Comparison of ENCODE assay signal across 8 mouse cellular contexts in the genomic region with DNA sequence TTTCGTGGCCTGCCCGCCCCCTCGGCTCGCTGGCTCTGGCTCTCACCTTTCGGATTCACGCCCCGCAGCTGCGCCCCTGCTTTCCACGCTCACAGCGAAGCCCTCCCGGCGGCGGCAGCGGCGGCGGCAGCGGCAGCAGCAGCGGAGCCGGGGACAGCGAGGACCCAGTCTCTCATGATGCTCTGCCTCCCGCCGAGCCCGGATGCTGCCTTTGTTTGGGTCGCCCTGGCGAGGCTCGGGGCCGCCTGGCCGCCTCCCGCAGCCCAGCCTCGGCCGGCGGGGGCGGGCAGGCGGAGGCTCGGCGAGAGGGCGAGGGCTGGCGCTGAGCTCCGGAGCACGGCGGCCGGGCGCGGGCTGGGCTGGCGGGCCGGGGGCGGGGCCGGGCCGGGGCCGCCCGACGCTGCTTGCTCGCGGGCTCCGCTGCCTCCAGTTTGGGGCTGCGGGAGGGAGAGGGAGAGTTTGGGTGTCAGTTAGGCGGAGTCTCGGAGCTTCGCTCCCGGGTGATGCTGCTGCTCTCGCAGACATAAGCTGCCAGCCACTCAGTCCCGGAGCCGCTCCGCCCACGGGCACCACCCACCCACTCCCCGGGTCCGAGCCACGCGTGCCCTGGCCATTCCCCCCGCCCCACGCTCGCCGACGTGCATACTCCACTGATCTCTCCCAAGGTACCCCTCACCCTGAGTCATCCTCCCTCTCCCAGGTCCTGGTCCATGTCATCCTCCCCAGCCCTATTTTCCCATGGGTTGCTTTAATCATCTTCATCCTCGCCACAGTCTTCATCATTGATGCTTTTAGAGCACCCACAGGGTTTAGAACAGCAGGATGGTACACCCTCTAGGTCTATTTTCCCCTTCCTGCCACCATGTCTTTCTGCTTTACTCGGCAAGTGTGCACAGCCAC. TPM values are rescaled to one million over a fixed set of nuclear protein-coding genes. Genes with fewer than 3 reads are reported as not detected.
DNase-seq lines count a peak whose midpoint lies in the region; ATAC-seq and TF ChIP-seq lines count a peak whose summit lies in the region.

A gene (minus strand): TSS at position 269 of the 900 bp plus-strand sequence.

- no peaks in the 10 kb centered on the region for H3K9me3 ChIP-seq in kidney, postnatal 0 days (replicated peaks; ENCODE audit: low read length)
- H3K9me3 ChIP-seq in liver, embryonic 11.5 days (ENCODE audit: control insufficient read depth, low read length): no peaks in the 10 kb centered on the region
- no peaks in the 10 kb centered on the region for H3K9me3 ChIP-seq in neural tube, embryonic 11.5 days (ENCODE audit: control insufficient read depth, low read length)

- peak within 1 kb of the TSS; percentile 57 for H3K4me3 ChIP-seq in kidney, postnatal 0 days (replicated peaks; ENCODE audit: low read depth, low read length)
- H3K4me3 ChIP-seq in liver, embryonic 11.5 days (ENCODE audit: low read depth, low read length): peak within 1 kb of the TSS; percentile 56
- peak within 1 kb of the TSS; percentile 66 for H3K4me3 ChIP-seq in neural tube, embryonic 11.5 days (ENCODE audit: low read depth, low read length)

- ATAC-seq in kidney, postnatal 0 days (replicated peaks; ENCODE audit: low FRiP score, low read depth): peak; percentile 85
- peak; percentile 72 for ATAC-seq in liver, embryonic 11.5 days (replicated peaks; ENCODE audit: low FRiP score)
- peak; percentile 91 for ATAC-seq in neural tube, embryonic 11.5 days (ENCODE audit: insufficient read depth, low FRiP score, low TSS enrichment)

- H3K36me3 ChIP-seq in kidney, postnatal 0 days (ENCODE audit: insufficient read depth, low read length): no peaks in the 10 kb centered on the region
- no peaks in the 10 kb centered on the region for H3K36me3 ChIP-seq in liver, embryonic 11.5 days (ENCODE audit: control insufficient read depth, insufficient read depth, low read length)
- H3K36me3 ChIP-seq in neural tube, embryonic 11.5 days (ENCODE audit: control insufficient read depth, insufficient read depth, low read length): no peaks in the 10 kb centered on the region

- H3K27ac ChIP-seq in kidney, postnatal 0 days: no peak within 1 kb of the TSS
- H3K27ac ChIP-seq in liver, embryonic 11.5 days (ENCODE audit: low read depth, low read length): no peak within 1 kb of the TSS
- 0 out of 2 replicates have a peak within 1 kb of the TSS, but pooled peaks have one; percentile 39 for H3K27ac ChIP-seq in neural tube, embryonic 11.5 days (ENCODE audit: low read depth, low read length)

- peak within 1 kb of the TSS; percentile 86 for H3K4me2 ChIP-seq in kidney, postnatal 0 days (ENCODE audit: low read length)
- peak within 1 kb of the TSS; percentile 70 for H3K4me2 ChIP-seq in liver, embryonic 11.5 days
- H3K4me2 ChIP-seq in neural tube, embryonic 11.5 days (ENCODE audit: low read depth): peak within 1 kb of the TSS; percentile 82

- no peak for TF ChIP-seq CTCF in kidney, postnatal 0 days (IDR thresholded peaks at IDR 0.05; ENCODE audit: low read depth)

- peak; percentile 12 to 61 for DNase-seq in spleen, postnatal 4 days (ENCODE audit: low spot score in 2 of 2)
- no peak for DNase-seq in spleen, adult 18-20 months
- DNase-seq in embryo, embryonic 11.5 days (ENCODE audit: low read depth, low spot score): peak; percentile 14
- DNase-seq in gastrocnemius, postnatal 4 days (ENCODE audit: low spot score in 2 of 2): peak; percentile 24 to 31
- peak; percentile 60 for DNase-seq in kidney, postnatal 0 days (ENCODE audit: low spot score)
- DNase-seq in liver, embryonic 11.5 days (ENCODE audit: low spot score): peak; percentile 58
- peak; percentile 71 for DNase-seq in neural tube, embryonic 11.5 days (ENCODE audit: low spot score)
- DNase-seq in urinary bladder, adult 2 months (ENCODE audit: low spot score): peak; percentile 28

- WGBS in kidney, postnatal 0 days: 1% methylated on average over 56 of the region's 76 CpGs
- 1% methylated on average over 44 of the region's 76 CpGs for WGBS in liver, embryonic 11.5 days
- WGBS in neural tube, embryonic 11.5 days: under 1% methylated on average over 36 of the region's 76 CpGs

- H3K9ac ChIP-seq in kidney, postnatal 0 days (ENCODE audit: low read depth, low read length): peak within 1 kb of the TSS; percentile 59
- H3K9ac ChIP-seq in liver, embryonic 11.5 days (ENCODE audit: low read depth, low read length): peak within 1 kb of the TSS; percentile 52; the same call in 1 of the 2 replicates
- H3K9ac ChIP-seq in neural tube, embryonic 11.5 days (ENCODE audit: low read length): peak within 1 kb of the TSS; percentile 86

- H3K27me3 ChIP-seq in kidney, postnatal 0 days (ENCODE audit: insufficient read depth, low read length): peaks cover 8% of the 10 kb centered on the region; the same call in 1 of the 2 replicates
- H3K27me3 ChIP-seq in liver, embryonic 11.5 days (replicated peaks; ENCODE audit: control insufficient read depth, insufficient read depth, low read length): peaks cover 24% of the 10 kb centered on the region
- peaks cover 4% of the 10 kb centered on the region for H3K27me3 ChIP-seq in neural tube, embryonic 11.5 days (ENCODE audit: control insufficient read depth, insufficient read depth, low read length)

- peaks cover 3% of the 10 kb centered on the region; the same call in 1 of the 2 replicates for H3K4me1 ChIP-seq in kidney, postnatal 0 days (replicated peaks; ENCODE audit: insufficient read depth, low read length)
- no peaks in the 10 kb centered on the region; the same call in 1 of the 2 replicates for H3K4me1 ChIP-seq in liver, embryonic 11.5 days (replicated peaks; ENCODE audit: control insufficient read depth, insufficient read depth, low read length)
- 0 out of 2 replicates have a peak, but pooled peaks cover 4% of the 10 kb centered on the region for H3K4me1 ChIP-seq in neural tube, embryonic 11.5 days (ENCODE audit: control insufficient read depth, insufficient read depth, low read length)

RNA-seq across cellular contexts. Expression of the gene that starts here (rescaled TPM):
- total RNA-seq in gastrocnemius, postnatal 4 days (2021): under 1 TPM; 0.96 TPM
- polyA plus RNA-seq in kidney, postnatal 0 days (2015; fragmentation: Nextera tagmentation; extraction: Ambion mirVana): 0.38 and 0.80 TPM in 2 replicates
- 0.47 and 1.1 TPM in 2 replicates for polyA plus RNA-seq in liver, embryonic 11.5 days (2014; fragmentation: Nextera tagmentation; extraction: Ambion mirVana)
- 2.8 and 3.0 TPM in 2 replicates for polyA plus RNA-seq in neural tube, embryonic 11.5 days (2014; fragmentation: Nextera tagmentation; extraction: Ambion mirVana)
- polyA plus RNA-seq in urinary bladder, adult 2 months (2012; rRNA removed): 44.8 and 64.7 TPM in 2 replicates

Comparison
In these comparisons a context has a peak if more than half of its experiments do, and no peak if none do; other contexts are left out.
1. RNA of the gene that starts here (polyA plus RNA-seq): 44.8 to 64.7 TPM in urinary bladder, adult 2 months; 2.8 to 3.0 TPM in neural tube, embryonic 11.5 days, 0.47 to 1.1 TPM in liver, embryonic 11.5 days and 0.38 to 0.80 TPM in kidney, postnatal 0 days; every median in the first group is over 10 times any median in the second.
2. DNase-seq: peak in spleen, postnatal 4 days (2 of 2), embryo, embryonic 11.5 days (single experiment), liver, embryonic 11.5 days (single experiment), neural tube, embryonic 11.5 days (single experiment) and urinary bladder, adult 2 months (single experiment); none in spleen, adult 18-20 months (0 of 2).
3. Peak in DNase-seq in gastrocnemius, postnatal 4 days; RNA of the gene not detected or under 1 TPM.
4. Peak in DNase-seq, ATAC-seq, H3K4me3 ChIP-seq, H3K9ac ChIP-seq and H3K4me2 ChIP-seq in kidney, postnatal 0 days; RNA of the gene not detected or under 1 TPM.
5. Peak in every context shown above with its lines, with median percentiles within 50 percentile points of each other: ATAC-seq, H3K4me2 ChIP-seq, H3K4me3 ChIP-seq and H3K9ac ChIP-seq.